Mouse (Mus musculus) liver, embryonic 14.5 days (tissue): ENCODE results near the gene Hhipl1. TPM values are rescaled to one million over a fixed set of nuclear protein-coding genes. Genes with fewer than 3 reads are reported as not detected.

Source experiments
- ATAC-seq: fragments of 200-750 bp; cut with Nextera tagmentation; 2 replicates; pipeline ENCODE4 v1.8.0; 2017; ENCODE audit warnings: moderate number of reproducible peaks, mild to moderate bottlenecking, moderate library complexity; ENCODE audit not compliant: insufficient read depth
- DNase-seq, 3 experiments: peaks; one replicate each; pipeline ENCODE4 v3.0.0-alpha.2; 2012 to 2013; ENCODE audit warnings: low read depth in 3 of 3, low spot score in 3 of 3
- H3K27ac ChIP-seq: fragments of 300-500 bp; sonication (generic); 2 replicates; pipeline ENCODE4 v1.5.1; 2014; ENCODE audit warnings: moderate library complexity, mild to moderate bottlenecking, control low read depth, inconsistent platforms
- H3K27me3 ChIP-seq: fragments of 300-500 bp; sonication (generic); 2 replicates; pipeline ENCODE4 v1.6.1; 2014; ENCODE audit warnings: mild to moderate bottlenecking, low read length, moderate library complexity; ENCODE audit not compliant: control insufficient read depth, insufficient read depth
- H3K36me3 ChIP-seq: fragments of 300-500 bp; sonication (generic); replicated peaks from 2 replicates; pipeline ENCODE4 v1.6.1; 2014; ENCODE audit warnings: low read depth; ENCODE audit not compliant: control insufficient read depth, insufficient read depth
- H3K4me1 ChIP-seq, 2 experiments: fragments of 200-500 bp in 1 of 2; fragments of 300-500 bp in 1 of 2; sonication (generic) in 1 of 2; replicated peaks; 2 replicates each; pipeline ENCODE4 v1.6.1; 2012 to 2014; ENCODE audit warnings: antibody characterized with exemption in 1 of 2, inconsistent platforms in 1 of 2, low read length in 1 of 2; ENCODE audit not compliant: control insufficient read depth in 2 of 2, insufficient read depth in 2 of 2
- H3K4me2 ChIP-seq: fragments of 300-500 bp; sonication (generic); 2 replicates; pipeline ENCODE4 v1.6.1; 2014; ENCODE audit warnings: low read depth, mild to moderate bottlenecking, control low read depth, moderate library complexity
- H3K4me3 ChIP-seq, 2 experiments: fragments of 200-500 bp in 1 of 2; fragments of 300-500 bp in 1 of 2; sonication (generic) in 1 of 2; 2 replicates each; pipeline ENCODE4 v1.5.1; 2012 to 2014; ENCODE audit warnings: low read depth in 2 of 2, low read length in 2 of 2, mild to moderate bottlenecking in 2 of 2, control low read depth in 1 of 2, inconsistent platforms in 1 of 2, moderate library complexity in 1 of 2; ENCODE audit not compliant: insufficient read depth in 1 of 2
- H3K9ac ChIP-seq: fragments of 300-500 bp; sonication (generic); replicated peaks from 2 replicates; pipeline ENCODE4 v1.6.1; 2014; ENCODE audit warnings: mild to moderate bottlenecking, control low read depth, moderate library complexity
- H3K9me3 ChIP-seq: fragments of 300-500 bp; sonication (generic); 2 replicates; pipeline ENCODE4 v1.6.1; 2016; ENCODE audit warnings: low read length, mixed read lengths; ENCODE audit not compliant: control insufficient read depth
- CTCF ChIP-seq: IDR thresholded peaks from 2 replicates; pipeline ENCODE4 v1.5.1; 2016; ENCODE audit warnings: antibody characterized with exemption, low read depth, control low read depth
- EP300 ChIP-seq: IDR thresholded peaks from 2 replicates; pipeline ENCODE4 v1.6.1; 2016; ENCODE audit warnings: antibody characterized with exemption, low read depth
- WGBS: fragments of 180-500 bp; shearing (Covaris S2); extraction: QIAGEN DNeasy Blood & Tissue Kit; methylation state at CpG from one replicate; pipeline ENCODE4 v1.1.7; 2014; ENCODE audit not compliant: insufficient replicate concordance; 5-methylcytosine and 5-hydroxymethylcytosine counted together
- polyA plus RNA-seq, 2 experiments: library from polyadenylated mRNA; depleted of rRNA in 1 of 2; stranded (reverse) in 1 of 2; unstranded in 1 of 2; fragments of >200 nt; fragmentation: Nextera tagmentation in 1 of 2; extraction: Ambion mirVana in 1 of 2; gene quantifications; 2 replicates each; pipeline versions ENCODE4 v1.2.1 to v1.2.3; 2012 to 2014

The Hhipl1 gene
- polyA plus RNA-seq, 2 experiments = 0.03 TPM; not detected in 1

- no peak for ATAC-seq
- Histone ChIP-seq H3K27ac (no peak overlapping the region), H3K9me3 (no peaks in the 10 kb centered on the region), H3K9ac (no peak overlapping the region), H3K4me1 (no peaks in the 10 kb centered on the region), H3K4me2 (no peak overlapping the region), H3K27me3 (peaks cover 22% of the 10 kb centered on the region), H3K4me3 (no peak overlapping the region), H3K36me3 (no peaks in the 10 kb centered on the region)
- 70% methylated on average over 16 of the region's 16 CpGs for WGBS
- no peak for TF ChIP-seq CTCF
- no peak for TF ChIP-seq EP300
- no peak for DNase-seq
Measured at GRCm38 (mm10) chr12:108308363-108308856, 2.3 kb downstream of the Hhipl1 start.

- peaks cover 22% of the 10 kb centered on the region for H3K27me3 ChIP-seq
- H3K4me1 ChIP-seq = no peaks in the 10 kb centered on the region
- H3K4me3 ChIP-seq = no peak overlapping the region
- H3K4me2 ChIP-seq = no peak overlapping the region
- ATAC-seq = no peak
- 11% methylated on average over 8 of the region's 8 CpGs for WGBS
- H3K27ac ChIP-seq = no peak overlapping the region
- DNase-seq = no peak
- TF ChIP-seq CTCF (no peak), EP300 (no peak)
- H3K36me3 ChIP-seq = no peaks in the 10 kb centered on the region
- no peak overlapping the region for H3K9ac ChIP-seq
- H3K9me3 ChIP-seq = no peaks in the 10 kb centered on the region
Measured at GRCm38 (mm10) chr12:108309116-108309794, 3.2 kb downstream of the Hhipl1 start.

GRCm38 (mm10) chr12:108310041-108310440 lies 4.0 kb downstream of the Hhipl1 start:
- Histone ChIP-seq H3K36me3 (no peaks in the 10 kb centered on the region), H3K9me3 (no peaks in the 10 kb centered on the region), H3K9ac (no peak overlapping the region), H3K27me3 (peaks cover 22% of the 10 kb centered on the region), H3K4me2 (no peak overlapping the region), H3K4me1 (no peaks in the 10 kb centered on the region), H3K27ac (no peak overlapping the region), H3K4me3 (no peak overlapping the region)
- 62% methylated on average over 4 of the region's 4 CpGs for WGBS
- TF ChIP-seq CTCF = no peak
- no peak for TF ChIP-seq EP300
- DNase-seq (no peak), ATAC-seq (no peak)

- H3K4me1 ChIP-seq = no peaks in the 10 kb centered on the region
- 46% methylated on average over 7 of the region's 7 CpGs for WGBS
Measured at GRCm38 (mm10) chr12:108310456-108311027, 4.5 kb downstream of the Hhipl1 start.

GRCm38 (mm10) chr12:108311741-108312290 lies 5.7 kb downstream of the Hhipl1 start:
- 73% methylated on average over 27 of the region's 27 CpGs for WGBS
- no peak for DNase-seq

More at GRCm38 (mm10) chr12:108310456-108311027, 4.5 kb downstream of the Hhipl1 start:
- H3K4me2 ChIP-seq = no peak overlapping the region
- H3K36me3 ChIP-seq = no peaks in the 10 kb centered on the region
- H3K9ac ChIP-seq = no peak overlapping the region
- H3K4me3 ChIP-seq = no peak overlapping the region
- ATAC-seq (no peak), DNase-seq (no peak)
- H3K9me3 ChIP-seq = no peaks in the 10 kb centered on the region
- peaks cover 19% of the 10 kb centered on the region for H3K27me3 ChIP-seq
- no peak for TF ChIP-seq EP300
- TF ChIP-seq CTCF = no peak
- H3K27ac ChIP-seq = no peak overlapping the region

More at GRCm38 (mm10) chr12:108311741-108312290, 5.7 kb downstream of the Hhipl1 start:
- Histone ChIP-seq H3K36me3 (no peaks in the 10 kb centered on the region), H3K4me1 (no peaks in the 10 kb centered on the region), H3K4me3 (no peak overlapping the region), H3K27me3 (peaks cover 14% of the 10 kb centered on the region), H3K4me2 (no peak overlapping the region), H3K27ac (no peak overlapping the region), H3K9me3 (no peaks in the 10 kb centered on the region), H3K9ac (no peak overlapping the region)
- TF ChIP-seq CTCF (no peak), EP300 (no peak)
- ATAC-seq = no peak
